Mouse (Mus musculus) hindbrain, embryonic 14.5 days (tissue): ENCODE results near the gene Myom3. TPM values are rescaled to one million over a fixed set of nuclear protein-coding genes. Genes with fewer than 3 reads are reported as not detected.
A peak's percentile ranks its signal among the peaks of the same experiment; 100 is the strongest.

ENCODE experiments used
- ATAC-seq: fragments of 200-750 bp; cut with Nextera tagmentation; 2 replicates; pipeline ENCODE4 v1.8.0; 2017; ENCODE audit warnings: moderate number of reproducible peaks, mild to moderate bottlenecking, moderate TSS enrichment, moderate library complexity; ENCODE audit not compliant: low FRiP score
- DNase-seq: peaks from one replicate; pipeline ENCODE4 v3.0.0-alpha.2; 2015; ENCODE audit warnings: low spot score
- H3K27ac ChIP-seq: fragments of 300-500 bp; sonication (generic); 2 replicates; pipeline ENCODE4 v1.5.1; 2014; ENCODE audit warnings: mild to moderate bottlenecking, moderate library complexity
- H3K27me3 ChIP-seq: fragments of 300-500 bp; sonication (generic); 2 replicates; pipeline ENCODE4 v1.6.1; 2014; ENCODE audit warnings: mild to moderate bottlenecking, low read length, mixed read lengths; ENCODE audit not compliant: control insufficient read depth, insufficient read depth
- H3K36me3 ChIP-seq: fragments of 300-500 bp; sonication (generic); replicated peaks from 2 replicates; pipeline ENCODE4 v1.6.1; 2014; ENCODE audit not compliant: control insufficient read depth, insufficient read depth
- H3K4me1 ChIP-seq: fragments of 300-500 bp; sonication (generic); replicated peaks from 2 replicates; pipeline ENCODE4 v1.6.1; 2014; ENCODE audit warnings: antibody characterized with exemption, low read length, mixed read lengths; ENCODE audit not compliant: control insufficient read depth, insufficient read depth
- H3K4me2 ChIP-seq: fragments of 300-500 bp; sonication (generic); replicated peaks from 2 replicates; pipeline ENCODE4 v1.6.1; 2014; ENCODE audit warnings: mild to moderate bottlenecking, moderate library complexity
- H3K4me3 ChIP-seq: fragments of 300-500 bp; sonication (generic); replicated peaks from 2 replicates; pipeline ENCODE4 v1.5.1; 2014; ENCODE audit warnings: mild to moderate bottlenecking, low read length
- H3K9ac ChIP-seq: fragments of 300-500 bp; sonication (generic); 2 replicates; pipeline ENCODE4 v1.6.1; 2014
- H3K9me3 ChIP-seq: fragments of 300-500 bp; sonication (generic); 2 replicates; pipeline ENCODE4 v1.6.1; 2016; ENCODE audit warnings: low read length; ENCODE audit not compliant: control insufficient read depth
- WGBS: fragments of 180-500 bp; shearing (Covaris S2); extraction: QIAGEN DNeasy Blood & Tissue Kit; methylation state at CpG from one replicate; pipeline ENCODE4 v1.1.7; 2014; 5-methylcytosine and 5-hydroxymethylcytosine counted together
- polyA plus RNA-seq: library from polyadenylated mRNA; unstranded; fragments of >200 nt; fragmentation: Nextera tagmentation; extraction: Ambion mirVana; gene quantifications from 2 replicates; pipeline ENCODE4 v1.2.1, GENCODE M21; 2014

The Myom3 gene
- polyA plus RNA-seq, 1 experiment from 2014 or later, result 0.09 TPM

DNA sequence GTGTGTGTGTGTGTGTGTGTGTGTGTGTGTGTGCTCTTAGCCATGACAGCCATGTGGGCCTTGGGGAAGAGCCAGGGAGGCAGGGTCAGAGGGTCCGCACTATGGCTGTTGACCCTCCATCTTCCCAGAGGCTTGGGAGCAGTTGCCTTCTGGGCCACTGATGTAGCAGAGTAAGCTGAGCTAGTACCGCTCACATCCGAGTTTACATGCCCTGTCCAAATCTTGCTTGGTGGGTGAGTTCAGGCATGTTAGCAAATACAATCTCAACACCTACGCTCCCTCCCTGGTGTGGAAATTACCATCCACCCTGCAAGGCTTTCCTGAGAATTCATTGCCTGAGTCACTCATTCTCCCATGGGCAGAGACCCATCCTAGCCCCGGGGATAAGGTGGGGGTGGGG, 21.8 kb downstream of the Myom3 start:
- WGBS, result 89% methylated on average over 5 of the region's 5 CpGs
- Histone ChIP-seq H3K36me3 (no peaks in the 10 kb centered on the region), H3K27ac (no peak overlapping the region), H3K4me3 (no peak overlapping the region), H3K27me3 (no peaks in the 10 kb centered on the region), H3K4me1 (no peaks in the 10 kb centered on the region), H3K4me2 (no peak overlapping the region), H3K9me3 (no peaks in the 10 kb centered on the region), H3K9ac (no peak overlapping the region)
- ATAC-seq (no peak), DNase-seq (no peak)

DNA sequence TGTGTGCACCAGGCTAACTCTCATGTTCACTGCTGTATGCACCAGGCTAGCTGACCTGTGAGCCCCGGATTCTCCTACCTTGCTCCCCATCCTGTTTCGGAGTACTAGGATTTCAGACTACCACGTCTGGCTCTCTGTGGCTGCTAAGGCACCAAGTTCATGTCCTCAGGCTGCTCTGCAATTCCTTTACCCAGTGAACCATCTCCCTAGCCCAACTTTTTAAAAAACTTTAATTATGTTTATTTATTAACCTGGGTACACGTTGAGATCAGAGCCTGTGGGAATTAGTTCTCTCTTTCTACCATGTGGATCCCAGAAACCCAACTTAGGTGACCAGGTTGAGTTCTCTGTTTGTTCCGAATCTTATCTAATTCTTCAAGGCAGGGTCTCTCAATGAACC, 27.1 kb downstream of the Myom3 start:
- WGBS, result 87% methylated on average over 5 of the region's 5 CpGs
- ATAC-seq, result no peak

GRCm38 (mm10) chr4:135787271-135787670, 27.8 kb downstream of the Myom3 start:
- Histone ChIP-seq H3K9ac (no peak overlapping the region), H3K4me1 (no peaks in the 10 kb centered on the region), H3K4me2 (no peak overlapping the region), H3K27me3 (no peaks in the 10 kb centered on the region), H3K36me3 (no peaks in the 10 kb centered on the region), H3K4me3 (no peak overlapping the region), H3K9me3 (no peaks in the 10 kb centered on the region), H3K27ac (no peak overlapping the region)
- ATAC-seq (no peak), DNase-seq (no peak)
- 88% methylated on average over 6 of the region's 6 CpGs for WGBS

More for the DNA sequence above, 27.1 kb downstream of the Myom3 start:
- Histone ChIP-seq H3K9me3 (no peaks in the 10 kb centered on the region), H3K4me3 (no peak overlapping the region), H3K9ac (no peak overlapping the region), H3K36me3 (no peaks in the 10 kb centered on the region), H3K27ac (no peak overlapping the region), H3K4me1 (no peaks in the 10 kb centered on the region), H3K4me2 (no peak overlapping the region), H3K27me3 (no peaks in the 10 kb centered on the region)
- DNase-seq, result no peak

DNA sequence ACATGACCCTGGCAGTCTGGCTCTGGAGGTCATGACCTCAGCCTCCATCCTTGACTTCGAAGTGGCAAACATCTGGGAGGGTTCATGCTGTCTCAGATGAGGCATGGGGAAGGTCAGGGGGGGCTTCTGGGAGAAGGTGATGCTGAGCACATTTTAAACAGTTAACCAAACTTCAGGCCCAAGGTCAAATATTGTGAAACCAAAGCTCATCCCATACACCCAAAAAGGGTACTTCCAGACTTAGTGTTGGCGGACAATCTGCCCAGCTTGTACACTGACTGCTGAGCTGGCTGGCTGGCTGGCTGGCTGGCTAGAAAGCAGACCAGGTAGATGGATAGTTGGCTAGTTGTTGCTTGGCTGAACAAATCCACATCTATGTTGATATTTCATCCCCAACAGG, 29.6 kb downstream of the Myom3 start:
- WGBS, result 77% methylated on average over 2 of the region's 2 CpGs
- no peak for ATAC-seq
- Histone ChIP-seq H3K9me3 (no peaks in the 10 kb centered on the region), H3K4me1 (no peaks in the 10 kb centered on the region), H3K4me3 (no peak overlapping the region), H3K36me3 (no peaks in the 10 kb centered on the region), H3K27ac (no peak overlapping the region), H3K4me2 (no peak overlapping the region), H3K9ac (no peak overlapping the region), H3K27me3 (no peaks in the 10 kb centered on the region)
- DNase-seq, result no peak

DNA sequence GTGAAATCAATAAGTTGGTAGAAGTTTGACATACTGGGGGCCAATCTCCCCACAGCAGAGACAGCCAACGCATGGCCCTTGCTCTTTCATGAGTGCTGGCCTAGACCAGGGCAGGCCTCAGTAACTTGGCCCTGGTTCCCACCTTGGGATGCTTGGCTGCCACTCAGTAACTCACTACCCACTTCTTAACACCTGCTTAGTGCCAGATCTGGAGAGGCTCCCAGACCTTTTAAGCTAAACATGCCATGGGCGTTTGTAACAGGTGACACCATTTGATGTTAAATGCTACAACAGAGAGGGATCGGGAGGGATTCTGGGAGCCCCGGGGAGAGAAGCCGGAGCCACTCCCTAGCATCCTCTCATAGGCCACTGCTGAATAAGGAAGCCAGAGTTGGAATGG, 33.3 kb downstream of the Myom3 start:
- Histone ChIP-seq H3K27me3 (no peaks in the 10 kb centered on the region), H3K4me2 (no peak overlapping the region), H3K36me3 (no peaks in the 10 kb centered on the region), H3K4me3 (no peak overlapping the region), H3K4me1 (no peaks in the 10 kb centered on the region), H3K9ac (no peak overlapping the region), H3K9me3 (no peaks in the 10 kb centered on the region), H3K27ac (no peak overlapping the region)
- DNase-seq (no peak), ATAC-seq (no peak)
- WGBS, result 94% methylated on average over 5 of the region's 5 CpGs

DNA sequence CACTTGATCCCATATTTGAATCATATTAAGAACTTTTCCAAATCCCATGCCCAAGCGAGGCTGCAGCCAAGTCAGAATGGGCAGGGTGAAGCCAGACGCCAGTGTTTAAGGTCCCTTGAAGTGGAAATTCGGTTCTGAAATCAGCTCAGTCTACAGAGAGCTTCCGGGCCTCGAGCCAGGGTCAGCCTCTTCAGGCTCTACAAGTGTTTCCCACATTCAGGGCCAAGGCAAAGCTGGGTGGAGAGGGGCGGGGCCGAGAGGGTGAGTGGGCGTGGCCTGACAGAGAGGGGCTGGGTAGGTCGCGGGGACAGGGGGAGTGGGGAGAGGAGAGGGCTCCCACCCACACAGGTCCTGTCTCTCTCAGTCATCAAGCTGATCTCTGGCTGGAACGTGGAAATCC, 38.4 kb downstream of the Myom3 start:
- Histone ChIP-seq H3K36me3 (no peaks in the 10 kb centered on the region), H3K4me2 (no peak overlapping the region), H3K4me3 (no peak overlapping the region), H3K9ac (no peak overlapping the region), H3K27me3 (no peaks in the 10 kb centered on the region), H3K27ac (no peak overlapping the region), H3K4me1 (no peaks in the 10 kb centered on the region), H3K9me3 (no peaks in the 10 kb centered on the region)
- no peak for ATAC-seq
- DNase-seq, result peak; percentile 28
- WGBS, result 32% methylated on average over 11 of the region's 11 CpGs

DNA sequence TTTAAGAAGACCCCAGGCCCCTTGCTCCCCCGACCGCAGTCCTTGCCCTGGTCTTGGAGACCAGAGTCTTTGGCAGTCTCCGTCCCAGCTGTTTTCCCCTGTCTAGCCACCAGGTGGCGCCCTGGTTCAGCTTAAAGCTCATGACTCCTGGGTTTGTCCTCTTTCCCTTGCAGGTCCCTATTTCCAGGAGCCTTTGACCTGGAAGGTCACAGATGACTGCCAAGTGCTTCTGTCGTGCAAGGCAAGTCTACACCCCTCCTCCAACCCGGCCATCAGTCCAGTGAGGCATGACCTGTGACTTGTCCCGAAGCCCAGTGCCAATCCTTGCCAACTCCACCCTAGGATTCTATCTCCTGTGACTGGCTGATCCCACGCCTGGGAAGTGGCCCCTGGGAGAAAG, 42.0 kb downstream of the Myom3 start:
- H3K9me3 ChIP-seq, result no peaks in the 10 kb centered on the region
- 25% methylated on average over 8 of the region's 8 CpGs for WGBS

DNA sequence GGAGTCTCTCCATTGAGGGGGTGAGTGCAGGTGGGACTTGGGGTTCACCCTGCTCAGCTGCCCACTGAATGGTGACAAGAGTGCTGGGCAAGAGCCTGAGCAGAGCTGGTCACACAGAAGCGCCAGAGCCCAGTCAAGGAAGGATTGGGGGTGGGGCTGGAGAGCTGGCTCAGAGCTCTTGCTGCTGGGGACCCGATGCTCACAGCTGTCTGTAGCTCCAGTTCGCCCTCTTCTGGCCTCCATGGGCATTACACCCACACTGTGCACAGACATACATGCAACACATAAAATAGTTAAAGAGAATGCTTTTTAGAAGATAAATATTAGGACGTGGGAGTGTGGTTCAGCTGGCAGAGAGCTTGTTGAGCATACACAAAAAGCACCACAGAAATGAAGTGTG, 43.8 kb downstream of the Myom3 start:
- no peaks in the 10 kb centered on the region for H3K36me3 ChIP-seq
- H3K4me2 ChIP-seq, result no peak overlapping the region
- H3K4me3 ChIP-seq, result no peak overlapping the region
- no peak for ATAC-seq
- H3K27me3 ChIP-seq, result no peaks in the 10 kb centered on the region
- H3K9me3 ChIP-seq, result no peaks in the 10 kb centered on the region
- H3K4me1 ChIP-seq, result no peaks in the 10 kb centered on the region
- no peak for DNase-seq
- WGBS, result 53% methylated on average over 4 of the region's 4 CpGs
- H3K27ac ChIP-seq, result no peak overlapping the region
- H3K9ac ChIP-seq, result no peak overlapping the region

More for the DNA sequence above, 42.0 kb downstream of the Myom3 start:
- no peak overlapping the region for H3K9ac ChIP-seq
- H3K4me3 ChIP-seq, result no peak overlapping the region
- no peaks in the 10 kb centered on the region for H3K27me3 ChIP-seq
- DNase-seq, result peak; percentile 93
- no peak overlapping the region for H3K27ac ChIP-seq
- H3K36me3 ChIP-seq, result no peaks in the 10 kb centered on the region
- ATAC-seq, result 0 out of 2 replicates have a peak, but pooled peaks have one; percentile 53
- no peak overlapping the region for H3K4me2 ChIP-seq
- H3K4me1 ChIP-seq, result no peaks in the 10 kb centered on the region

- 86% methylated on average over 5 of the region's 5 CpGs for WGBS
- ATAC-seq, result no peak
- H3K4me3 ChIP-seq, result no peak overlapping the region
Measured at GRCm38 (mm10) chr4:135804169-135804568, 44.7 kb downstream of the Myom3 start.

GRCm38 (mm10) chr4:135814896-135815295, 55.4 kb downstream of the Myom3 start:
- 81% methylated on average over 7 of the region's 7 CpGs for WGBS
- H3K27me3 ChIP-seq, result no peaks in the 10 kb centered on the region
- H3K4me1 ChIP-seq, result no peaks in the 10 kb centered on the region
- H3K9me3 ChIP-seq, result no peaks in the 10 kb centered on the region
- no peak overlapping the region for H3K27ac ChIP-seq
- ATAC-seq (no peak), DNase-seq (no peak)
- H3K4me3 ChIP-seq, result no peak overlapping the region
- no peaks in the 10 kb centered on the region for H3K36me3 ChIP-seq
- H3K9ac ChIP-seq, result no peak overlapping the region
- H3K4me2 ChIP-seq, result no peak overlapping the region

More at GRCm38 (mm10) chr4:135804169-135804568, 44.7 kb downstream of the Myom3 start:
- no peaks in the 10 kb centered on the region for H3K27me3 ChIP-seq
- DNase-seq, result no peak
- H3K9me3 ChIP-seq, result no peaks in the 10 kb centered on the region
- H3K4me2 ChIP-seq, result no peak overlapping the region
- no peak overlapping the region for H3K9ac ChIP-seq
- no peak overlapping the region for H3K27ac ChIP-seq
- no peaks in the 10 kb centered on the region for H3K36me3 ChIP-seq
- H3K4me1 ChIP-seq, result no peaks in the 10 kb centered on the region
